Mouse (Mus musculus): ENCODE results near the gene 9430097D07Rik.
A peak's percentile ranks its signal among the peaks of the same experiment; 100 is the strongest.

9430097D07Rik gene

GRCm38 (mm10) chr2:32568149-32568548, 7.3 kb downstream of the 9430097D07Rik start:
- DNase-seq (ENCODE audit: extremely low read depth, low read depth): no peak

GRCm38 (mm10) chr2:32566536-32567063, 8.9 kb downstream of the 9430097D07Rik start:
- DNase-seq (ENCODE audit: extremely low read depth, low read depth): no peak

- no peak for DNase-seq (ENCODE audit: extremely low read depth, low read depth)
These were observed 15.9 kb downstream of the 9430097D07Rik start for GRCm38 (mm10) chr2:32559570-32559969.

- DNase-seq (ENCODE audit: extremely low read depth, low read depth): no peak
These were observed 19.5 kb downstream of the 9430097D07Rik start for GRCm38 (mm10) chr2:32556019-32556418.

- DNase-seq (ENCODE audit: extremely low read depth, low read depth): no peak
These were observed 20.0 kb downstream of the 9430097D07Rik start for GRCm38 (mm10) chr2:32555484-32555883.

- DNase-seq (ENCODE audit: extremely low read depth, low read depth): no peak
These were observed 21.8 kb downstream of the 9430097D07Rik start for GRCm38 (mm10) chr2:32553592-32554148.

- DNase-seq (ENCODE audit: extremely low read depth, low read depth): no peak
These were observed 24.2 kb downstream of the 9430097D07Rik start for GRCm38 (mm10) chr2:32551236-32551635.

GRCm38 (mm10) chr2:32549764-32550163, 25.7 kb downstream of the 9430097D07Rik start:
- DNase-seq (ENCODE audit: extremely low read depth, low read depth): no peak

GRCm38 (mm10) chr2:32549171-32549570, 26.3 kb downstream of the 9430097D07Rik start:
- DNase-seq (ENCODE audit: extremely low read depth, low read depth): no peak

GRCm38 (mm10) chr2:32547964-32548739, 27.3 kb downstream of the 9430097D07Rik start:
- DNase-seq (ENCODE audit: extremely low read depth, low read depth): no peak

- DNase-seq (ENCODE audit: extremely low read depth, low read depth): no peak
These were observed 28.1 kb downstream of the 9430097D07Rik start for GRCm38 (mm10) chr2:32547380-32547779.

GRCm38 (mm10) chr2:32546951-32547350, 28.5 kb downstream of the 9430097D07Rik start:
- no peak for DNase-seq (ENCODE audit: extremely low read depth, low read depth)

GRCm38 (mm10) chr2:32543031-32543449, 32.4 kb downstream of the 9430097D07Rik start:
- no peak for DNase-seq (ENCODE audit: extremely low read depth, low read depth)

- no peak for DNase-seq (ENCODE audit: extremely low read depth, low read depth)
These were observed 33.4 kb downstream of the 9430097D07Rik start for GRCm38 (mm10) chr2:32541986-32542573.

- DNase-seq (ENCODE audit: extremely low read depth, low read depth): no peak
These were observed 34.1 kb downstream of the 9430097D07Rik start for GRCm38 (mm10) chr2:32541333-32541908.

- DNase-seq (ENCODE audit: extremely low read depth, low read depth): no peak
These were observed 36.0 kb downstream of the 9430097D07Rik start for GRCm38 (mm10) chr2:32539452-32539981.

GRCm38 (mm10) chr2:32538461-32538860, 37.0 kb downstream of the 9430097D07Rik start:
- no peak for DNase-seq (ENCODE audit: extremely low read depth, low read depth)

- DNase-seq (ENCODE audit: extremely low read depth, low read depth): no peak
These were observed 37.5 kb downstream of the 9430097D07Rik start for GRCm38 (mm10) chr2:32537941-32538340.

- peak; percentile 37 for DNase-seq (ENCODE audit: extremely low read depth, low read depth)
These were observed 38.1 kb downstream of the 9430097D07Rik start for GRCm38 (mm10) chr2:32537360-32537905.

- DNase-seq (ENCODE audit: extremely low read depth, low read depth): peak; percentile 78
These were observed 38.7 kb downstream of the 9430097D07Rik start for GRCm38 (mm10) chr2:32536634-32537359.

All from MEL-GATA-1-ER (cell line).